Comparison of ENCODE assay signal across 8 mouse cellular contexts in genomic region chr5:137835966-137836520, GRCm38 (mm10). TPM values are rescaled to one million over a fixed set of nuclear protein-coding genes. Genes with fewer than 3 reads are reported as not detected.
DNase-seq lines count a peak whose midpoint lies in the region; ATAC-seq and TF ChIP-seq lines count a peak whose summit lies in the region.
"Not testable (repeated sequence)": the region's sequence is repeated elsewhere in the genome, so short reads cannot be mapped to it uniquely, and the experiment has no call there.
"Had no signal": no experiment of that assay in that cellular context is flagged by ENCODE, and none has a peak within 500 bp of the region (broad histone marks: within the 10 kb centered on the region; RNA-seq: fewer than 3 reads in every experiment).

Gene Pilra, minus strand, starts transcription at chr5:137836281.

- H3K4me1 ChIP-seq in heart, embryonic 12.5 days (replicated peaks); liver, embryonic 15.5 days (replicated peaks); spleen, adult 2 months (ENCODE audit: control insufficient read depth, insufficient read depth, insufficient read length): not testable (repeated sequence)

- ATAC-seq in heart, embryonic 12.5 days (ENCODE audit: insufficient number of reproducible peaks, low FRiP score): peak; percentile 33; the same call in 1 of the 2 replicates
- not testable (repeated sequence) for ATAC-seq in liver, embryonic 15.5 days (ENCODE audit: insufficient read depth)
- peak; percentile 74 for ATAC-seq in megakaryocyte progenitor cell, adult 5-6 weeks (replicated peaks; ENCODE audit: poor library complexity)

- 41% methylated on average over 2 of the region's 2 CpGs for WGBS in heart, embryonic 12.5 days
- WGBS in liver, embryonic 15.5 days (ENCODE audit: insufficient replicate concordance): 21% methylated on average over 2 of the region's 2 CpGs
- WGBS in spleen, adult 2 months: 53% methylated on average over 2 of the region's 2 CpGs

- not testable (repeated sequence) for H3K27ac ChIP-seq in heart, embryonic 12.5 days (ENCODE audit: poor library complexity, severe bottlenecking); liver, embryonic 15.5 days (replicated peaks); spleen, adult 2 months (ENCODE audit: insufficient read depth, low read length)

- H3K4me2 ChIP-seq in heart, embryonic 12.5 days: not testable (repeated sequence)
- peak within 1 kb of the TSS; percentile 10; the same call in 1 of the 2 replicates for H3K4me2 ChIP-seq in liver, embryonic 15.5 days

- not testable (repeated sequence) for H3K27me3 ChIP-seq in heart, embryonic 12.5 days (replicated peaks); liver, embryonic 15.5 days; spleen, adult 2 months (ENCODE audit: control insufficient read depth, insufficient read depth, low read length)

- H3K4me3 ChIP-seq in heart, embryonic 12.5 days: not testable (repeated sequence)
- H3K4me3 ChIP-seq in liver, embryonic 15.5 days (replicated peaks): peak within 1 kb of the TSS; percentile 14; the same call in 1 of the 2 replicates
- H3K4me3 ChIP-seq in spleen, adult 2 months (ENCODE audit: extremely low read depth, insufficient read depth, insufficient read length): 0 out of 2 replicates have a peak within 1 kb of the TSS, but pooled peaks have one; percentile 4

- not testable (repeated sequence) for H3K36me3 ChIP-seq in heart, embryonic 12.5 days; liver, embryonic 15.5 days (replicated peaks); spleen, adult 2 months (ENCODE audit: control insufficient read depth, insufficient read depth, low read length)

- not testable (repeated sequence) for H3K9me3 ChIP-seq in heart, embryonic 12.5 days (replicated peaks); liver, embryonic 15.5 days (replicated peaks)

- TF ChIP-seq CTCF in spleen, adult 2 months (IDR thresholded peaks at IDR 0.05; ENCODE audit: extremely low read depth, insufficient read depth, insufficient read length, insufficient replicate concordance): not testable (repeated sequence)

- H3K9ac ChIP-seq in heart, embryonic 12.5 days; liver, embryonic 15.5 days: not testable (repeated sequence)

- DNase-seq in adrenal gland, adult 2 months: peak; percentile 10
- DNase-seq in gastrocnemius, postnatal 10 days: peak; percentile 17
- peak; percentile 23 for DNase-seq in lung, postnatal 25 days (ENCODE audit: low spot score)
- DNase-seq in spleen, adult 2 months (ENCODE audit: low read depth in 1 of 2, low spot score in 2 of 2): not testable (repeated sequence)

- not testable (repeated sequence) for TF ChIP-seq POLR2A in spleen, adult 2 months (IDR thresholded peaks at IDR 0.05; ENCODE audit: low read depth, low read length)

RNA-seq across cellular contexts. Expression of gene Pilra, which starts in this region (rescaled TPM):
- total RNA-seq in adrenal gland, adult 2 months (2021): 1 to 10 TPM; 1.8 to 4.7 TPM
- polyA plus RNA-seq in adrenal gland, adult 2 months (2012; rRNA removed): 2.0 and 2.5 TPM in 2 replicates
- total RNA-seq in gastrocnemius, postnatal 10 days (2021): under 1 TPM; 0.54 to 0.75 TPM
- polyA plus RNA-seq in heart, embryonic 12.5 days (2016; fragmentation: Nextera tagmentation; extraction: Ambion mirVana): 2.3 and 2.5 TPM in 2 replicates
- polyA plus RNA-seq in liver, embryonic 15.5 days (2015; fragmentation: Nextera tagmentation; extraction: Ambion mirVana): 4.0 and 4.7 TPM in 2 replicates
- 6.8 and 10.5 TPM in 2 replicates for total RNA-seq in megakaryocyte progenitor cell, adult 5-6 weeks (2015)
- total RNA-seq in megakaryocyte progenitor cell, adult 5-6 weeks (2017): 6.7 and 6.9 TPM in 2 replicates
- 22.5 and 41.5 TPM in 2 replicates for polyA plus RNA-seq in spleen, adult 2 months (2012; rRNA removed)
- total RNA-seq: midbrain, postnatal 0 days had no signal

Comparison
In these comparisons a context has a peak if more than half of its experiments do, and no peak if none do; other contexts are left out.
1. Peak in DNase-seq in gastrocnemius, postnatal 10 days; RNA of the gene not detected or under 1 TPM.